Mouse (Mus musculus) heart, embryonic 13.5 days (tissue): ENCODE data around the gene Pacrg. TPM values are rescaled to one million over a fixed set of nuclear protein-coding genes. Genes with fewer than 3 reads are reported as not detected.

Experiments used
- ATAC-seq: fragments of 200-750 bp; cut with Nextera tagmentation; 2 replicates; pipeline ENCODE4 v1.8.0; 2017; ENCODE audit warnings: moderate TSS enrichment; ENCODE audit not compliant: insufficient number of reproducible peaks, low FRiP score, low TSS enrichment; ENCODE audit errors: extremely low read depth
- H3K27ac ChIP-seq: fragments of 300-500 bp; sonication (generic); replicated peaks from 2 replicates; pipeline ENCODE4 v1.5.1; 2015; ENCODE audit warnings: moderate library complexity, mild to moderate bottlenecking, inconsistent platforms
- H3K27me3 ChIP-seq: fragments of 300-500 bp; sonication (generic); replicated peaks from 2 replicates; pipeline ENCODE4 v1.6.1; 2015; ENCODE audit warnings: mild to moderate bottlenecking, inconsistent platforms
- H3K36me3 ChIP-seq: fragments of 300-500 bp; sonication (generic); 2 replicates; pipeline ENCODE4 v1.6.1; 2015; ENCODE audit warnings: mild to moderate bottlenecking, inconsistent platforms
- H3K4me1 ChIP-seq: fragments of 300-500 bp; sonication (generic); 2 replicates; pipeline ENCODE4 v1.6.1; 2015; ENCODE audit warnings: inconsistent platforms
- H3K4me2 ChIP-seq: fragments of 300-500 bp; sonication (generic); 2 replicates; pipeline ENCODE4 v1.6.1; 2015; ENCODE audit warnings: inconsistent platforms, mild to moderate bottlenecking, moderate library complexity
- H3K4me3 ChIP-seq: fragments of 300-500 bp; sonication (generic); 2 replicates; pipeline ENCODE4 v1.5.1; 2015; ENCODE audit warnings: moderate library complexity, mild to moderate bottlenecking, inconsistent platforms
- H3K9ac ChIP-seq: fragments of 300-500 bp; sonication (generic); 2 replicates; pipeline ENCODE4 v1.6.1; 2015; ENCODE audit warnings: inconsistent platforms, mild to moderate bottlenecking, moderate library complexity
- H3K9me3 ChIP-seq: fragments of 300-500 bp; sonication (generic); 2 replicates; pipeline ENCODE4 v1.6.1; 2016; ENCODE audit warnings: inconsistent platforms
- WGBS: fragments of 180-500 bp; shearing (Covaris S2); methylation state at CpG from one replicate; pipeline ENCODE4 v1.1.7; 2015; ENCODE audit warnings: mixed read lengths; 5-methylcytosine and 5-hydroxymethylcytosine counted together
- polyA plus RNA-seq: library from polyadenylated mRNA; unstranded; fragments of >200 nt; fragmentation: Nextera tagmentation; extraction: Ambion mirVana; gene quantifications from 2 replicates; pipeline ENCODE4 v1.2.1, GENCODE M21; 2015

The Pacrg gene
- polyA plus RNA-seq, 1 experiment from 2014 or later: 0.64 TPM

GRCm38 (mm10) chr17:10661294-10661693 is 178.8 kb downstream of the Pacrg start:
- Histone ChIP-seq H3K27ac (no peak overlapping the region), H3K9ac (no peak overlapping the region), H3K27me3 (no peaks in the 10 kb centered on the region), H3K4me3 (no peak overlapping the region), H3K9me3 (no peaks in the 10 kb centered on the region), H3K4me2 (no peak overlapping the region), H3K4me1 (peaks cover 10% of the 10 kb centered on the region), H3K36me3 (no peaks in the 10 kb centered on the region)
- 67% methylated on average over 4 of the region's 4 CpGs for WGBS
- ATAC-seq: no peak

GRCm38 (mm10) chr17:10643604-10644003 is 196.5 kb downstream of the Pacrg start:
- no peaks in the 10 kb centered on the region for H3K4me1 ChIP-seq
- WGBS: 86% methylated on average over 7 of the region's 7 CpGs
- no peaks in the 10 kb centered on the region for H3K36me3 ChIP-seq
- no peak overlapping the region for H3K9ac ChIP-seq
- no peak for ATAC-seq
- no peak overlapping the region for H3K27ac ChIP-seq
- H3K9me3 ChIP-seq: no peaks in the 10 kb centered on the region
- no peaks in the 10 kb centered on the region for H3K27me3 ChIP-seq
- no peak overlapping the region for H3K4me3 ChIP-seq
- no peak overlapping the region for H3K4me2 ChIP-seq

- WGBS: 55% methylated on average over 1 of the region's 1 CpGs
- Histone ChIP-seq H3K4me1 (no peaks in the 10 kb centered on the region), H3K4me2 (no peak overlapping the region), H3K27me3 (no peaks in the 10 kb centered on the region), H3K27ac (no peak overlapping the region), H3K36me3 (no peaks in the 10 kb centered on the region), H3K4me3 (no peak overlapping the region), H3K9me3 (no peaks in the 10 kb centered on the region), H3K9ac (no peak overlapping the region)
- ATAC-seq: no peak
Observed at GRCm38 (mm10) chr17:10639816-10640215, 200.3 kb downstream of the Pacrg start.

- H3K4me2 ChIP-seq: no peak overlapping the region
- no peak for ATAC-seq
- H3K9ac ChIP-seq: no peak overlapping the region
- H3K27ac ChIP-seq: no peak overlapping the region
- 77% methylated on average over 8 of the region's 8 CpGs for whole genome bisulfite sequencing
- no peaks in the 10 kb centered on the region for H3K9me3 ChIP-seq
- H3K36me3 ChIP-seq: no peaks in the 10 kb centered on the region
- no peaks in the 10 kb centered on the region for H3K27me3 ChIP-seq
- H3K4me1 ChIP-seq: no peaks in the 10 kb centered on the region
- H3K4me3 ChIP-seq: no peak overlapping the region
Observed at GRCm38 (mm10) chr17:10635955-10636470, 204.1 kb downstream of the Pacrg start.

GRCm38 (mm10) chr17:10635470-10635869 is 204.6 kb downstream of the Pacrg start:
- H3K4me1 ChIP-seq: no peaks in the 10 kb centered on the region
- no peak overlapping the region for H3K27ac ChIP-seq
- no peak overlapping the region for H3K4me2 ChIP-seq
- ATAC-seq: no peak
- no peak overlapping the region for H3K4me3 ChIP-seq
- H3K36me3 ChIP-seq: no peaks in the 10 kb centered on the region
- no peaks in the 10 kb centered on the region for H3K9me3 ChIP-seq
- no peaks in the 10 kb centered on the region for H3K27me3 ChIP-seq
- no peak overlapping the region for H3K9ac ChIP-seq
- WGBS: 88% methylated on average over 11 of the region's 11 CpGs

GRCm38 (mm10) chr17:10635046-10635445 is 205.1 kb downstream of the Pacrg start:
- no peaks in the 10 kb centered on the region for H3K4me1 ChIP-seq
- H3K4me3 ChIP-seq: no peak overlapping the region
- no peak overlapping the region for H3K4me2 ChIP-seq
- H3K9me3 ChIP-seq: no peaks in the 10 kb centered on the region
- no peaks in the 10 kb centered on the region for H3K27me3 ChIP-seq
- no peak overlapping the region for H3K9ac ChIP-seq
- WGBS: 88% methylated on average over 6 of the region's 6 CpGs
- H3K36me3 ChIP-seq: no peaks in the 10 kb centered on the region
- no peak for ATAC-seq
- no peak overlapping the region for H3K27ac ChIP-seq

GRCm38 (mm10) chr17:10633769-10634168 is 206.3 kb downstream of the Pacrg start:
- H3K36me3 ChIP-seq: no peaks in the 10 kb centered on the region
- no peak overlapping the region for H3K27ac ChIP-seq
- H3K9me3 ChIP-seq: no peaks in the 10 kb centered on the region
- no peak for ATAC-seq
- WGBS: 77% methylated on average over 7 of the region's 7 CpGs
- H3K27me3 ChIP-seq: no peaks in the 10 kb centered on the region
- no peak overlapping the region for H3K4me3 ChIP-seq
- no peak overlapping the region for H3K9ac ChIP-seq
- H3K4me1 ChIP-seq: 0 out of 2 replicates have a peak, but pooled peaks cover 5% of the 10 kb centered on the region
- H3K4me2 ChIP-seq: no peak overlapping the region

- H3K4me3 ChIP-seq: no peak overlapping the region
- no peak for ATAC-seq
- no peak overlapping the region for H3K27ac ChIP-seq
- no peaks in the 10 kb centered on the region for H3K27me3 ChIP-seq
- H3K4me1 ChIP-seq: 0 out of 2 replicates have a peak, but pooled peaks cover 9% of the 10 kb centered on the region
- no peak overlapping the region for H3K4me2 ChIP-seq
- no peak overlapping the region for H3K9ac ChIP-seq
- 76% methylated on average over 4 of the region's 4 CpGs for WGBS
- no peaks in the 10 kb centered on the region for H3K9me3 ChIP-seq
- H3K36me3 ChIP-seq: no peaks in the 10 kb centered on the region
Observed at GRCm38 (mm10) chr17:10628240-10628639, 211.9 kb downstream of the Pacrg start.

- H3K4me2 ChIP-seq: no peak overlapping the region
- 80% methylated on average over 2 of the region's 2 CpGs for WGBS
Observed at GRCm38 (mm10) chr17:10627476-10627875, 212.6 kb downstream of the Pacrg start.

GRCm38 (mm10) chr17:10626299-10627095 is 213.6 kb downstream of the Pacrg start:
- no peak for ATAC-seq
- Histone ChIP-seq H3K4me1 (peaks cover 11% of the 10 kb centered on the region), H3K9ac (no peak overlapping the region), H3K27me3 (no peaks in the 10 kb centered on the region), H3K4me3 (no peak overlapping the region), H3K4me2 (no peak overlapping the region), H3K36me3 (no peaks in the 10 kb centered on the region), H3K27ac (no peak overlapping the region), H3K9me3 (no peaks in the 10 kb centered on the region)
- WGBS: 80% methylated on average over 13 of the region's 13 CpGs

More at GRCm38 (mm10) chr17:10627476-10627875, 212.6 kb downstream of the Pacrg start:
- Histone ChIP-seq H3K4me3 (no peak overlapping the region), H3K4me1 (0 out of 2 replicates have a peak, but pooled peaks cover 9% of the 10 kb centered on the region), H3K27ac (no peak overlapping the region), H3K9me3 (no peaks in the 10 kb centered on the region), H3K36me3 (no peaks in the 10 kb centered on the region), H3K27me3 (no peaks in the 10 kb centered on the region), H3K9ac (no peak overlapping the region)
- ATAC-seq: no peak

GRCm38 (mm10) chr17:10624699-10625424 is 215.2 kb downstream of the Pacrg start:
- Histone ChIP-seq H3K9ac (no peak overlapping the region), H3K27me3 (no peaks in the 10 kb centered on the region), H3K9me3 (no peaks in the 10 kb centered on the region), H3K4me1 (peaks cover 27% of the 10 kb centered on the region), H3K4me2 (no peak overlapping the region), H3K27ac (no peak overlapping the region), H3K36me3 (no peaks in the 10 kb centered on the region), H3K4me3 (no peak overlapping the region)
- 77% methylated on average over 6 of the region's 6 CpGs for WGBS
- ATAC-seq: no peak
